Mouse (Mus musculus) embryonic facial prominence, embryonic 15.5 days (tissue): ENCODE results near the gene Naa35. TPM values are rescaled to one million over a fixed set of nuclear protein-coding genes. Genes with fewer than 3 reads are reported as not detected.

Experiments used
- ATAC-seq: fragments of 200-750 bp; cut with Nextera tagmentation; 2 replicates; pipeline ENCODE4 v1.8.0; 2017; ENCODE audit warnings: low read depth, moderate TSS enrichment; ENCODE audit not compliant: insufficient number of reproducible peaks, low FRiP score, low TSS enrichment
- H3K27ac ChIP-seq: fragments of 300-500 bp; sonication (generic); replicated peaks from 2 replicates; pipeline ENCODE4 v1.5.1; 2015; ENCODE audit warnings: mild to moderate bottlenecking, inconsistent platforms
- H3K27me3 ChIP-seq: fragments of 300-500 bp; sonication (generic); 2 replicates; pipeline ENCODE4 v1.6.1; 2015; ENCODE audit warnings: inconsistent platforms
- H3K36me3 ChIP-seq: fragments of 300-500 bp; sonication (generic); 2 replicates; pipeline ENCODE4 v1.6.1; 2015; ENCODE audit warnings: mild to moderate bottlenecking, inconsistent platforms
- H3K4me1 ChIP-seq: fragments of 300-500 bp; sonication (generic); 2 replicates; pipeline ENCODE4 v1.6.1; 2015; ENCODE audit warnings: inconsistent platforms
- H3K4me2 ChIP-seq: fragments of 300-500 bp; sonication (generic); replicated peaks from 2 replicates; pipeline ENCODE4 v1.6.1; 2015; ENCODE audit warnings: mild to moderate bottlenecking, inconsistent platforms
- H3K4me3 ChIP-seq: fragments of 300-500 bp; sonication (generic); replicated peaks from 2 replicates; pipeline ENCODE4 v1.5.1; 2015; ENCODE audit warnings: mild to moderate bottlenecking, inconsistent platforms
- H3K9ac ChIP-seq: fragments of 300-500 bp; sonication (generic); 2 replicates; pipeline ENCODE4 v1.6.1; 2015; ENCODE audit warnings: inconsistent platforms
- H3K9me3 ChIP-seq: fragments of 300-500 bp; sonication (generic); replicated peaks from 2 replicates; pipeline ENCODE4 v1.6.1; 2016; ENCODE audit warnings: inconsistent platforms
- WGBS: fragments of 180-500 bp; shearing (Covaris S2); methylation state at CpG from one replicate; pipeline ENCODE4 v1.1.7; 2015; 5-methylcytosine and 5-hydroxymethylcytosine counted together
- polyA plus RNA-seq: library from polyadenylated mRNA; unstranded; fragments of >200 nt; fragmentation: Nextera tagmentation; extraction: Ambion mirVana; gene quantifications from 2 replicates; pipeline ENCODE4 v1.2.1, GENCODE M21; 2015

Naa35 gene
- polyA plus RNA-seq: 74.7 and 92.9 TPM in 2 replicates

GRCm38 (mm10) chr13:59584947-59585647 is at the start of gene Naa35, which contains the start of gene Agtpbp1:
TSS of gene Naa35 (plus strand) at chr13:59585259.
TSS of gene Agtpbp1 (minus strand) at chr13:59585227.
- Histone ChIP-seq H3K4me2 (peak within 1 kb of the TSS; percentile 83), H3K27ac (peak within 1 kb of the TSS; percentile 74), H3K4me3 (peak within 1 kb of the TSS; percentile 89), H3K27me3 (no peaks in the 10 kb centered on the region), H3K4me1 (peaks cover 26% of the 10 kb centered on the region), H3K36me3 (peaks cover 19% of the 10 kb centered on the region), H3K9me3 (no peaks in the 10 kb centered on the region), H3K9ac (peak within 1 kb of the TSS; percentile 86)
- ATAC-seq: peak; percentile 99
- WGBS: under 1% methylated on average over 78 of the region's 83 CpGs

- WGBS: 83% methylated on average over 6 of the region's 6 CpGs
Observed at GRCm38 (mm10) chr13:59535746-59536145, 49.3 kb upstream of the Naa35 start.

GRCm38 (mm10) chr13:59536631-59537030 is 48.4 kb upstream of the Naa35 start:
- Histone ChIP-seq H3K4me1 (no peaks in the 10 kb centered on the region), H3K4me3 (no peak overlapping the region), H3K27me3 (no peaks in the 10 kb centered on the region), H3K27ac (no peak overlapping the region), H3K36me3 (no peaks in the 10 kb centered on the region; the same call in 1 of the 2 replicates), H3K9me3 (no peaks in the 10 kb centered on the region), H3K4me2 (no peak overlapping the region), H3K9ac (no peak overlapping the region)
- ATAC-seq: no peak
- 80% methylated on average over 2 of the region's 2 CpGs for WGBS

More at GRCm38 (mm10) chr13:59535746-59536145, 49.3 kb upstream of the Naa35 start:
- Histone ChIP-seq H3K4me2 (no peak overlapping the region), H3K4me1 (no peaks in the 10 kb centered on the region), H3K9me3 (no peaks in the 10 kb centered on the region), H3K9ac (no peak overlapping the region), H3K27ac (no peak overlapping the region), H3K36me3 (no peaks in the 10 kb centered on the region; the same call in 1 of the 2 replicates), H3K4me3 (no peak overlapping the region), H3K27me3 (no peaks in the 10 kb centered on the region)
- no peak for ATAC-seq

GRCm38 (mm10) chr13:59538661-59539060 is 46.4 kb upstream of the Naa35 start:
- H3K4me2 ChIP-seq: no peak overlapping the region
- 93% methylated on average over 5 of the region's 5 CpGs for WGBS

GRCm38 (mm10) chr13:59540030-59540429 is 45.0 kb upstream of the Naa35 start:
- Histone ChIP-seq H3K27me3 (no peaks in the 10 kb centered on the region), H3K4me3 (no peak overlapping the region), H3K4me2 (no peak overlapping the region), H3K9me3 (no peaks in the 10 kb centered on the region), H3K36me3 (no peaks in the 10 kb centered on the region), H3K9ac (no peak overlapping the region), H3K4me1 (peaks cover 7% of the 10 kb centered on the region; the same call in 1 of the 2 replicates), H3K27ac (no peak overlapping the region)
- 86% methylated on average over 5 of the region's 5 CpGs for WGBS
- no peak for ATAC-seq

More at GRCm38 (mm10) chr13:59538661-59539060, 46.4 kb upstream of the Naa35 start:
- H3K27ac ChIP-seq: no peak overlapping the region
- no peaks in the 10 kb centered on the region for H3K36me3 ChIP-seq
- no peaks in the 10 kb centered on the region for H3K4me1 ChIP-seq
- H3K9me3 ChIP-seq: no peaks in the 10 kb centered on the region
- no peaks in the 10 kb centered on the region for H3K27me3 ChIP-seq
- no peak for ATAC-seq
- H3K9ac ChIP-seq: no peak overlapping the region
- no peak overlapping the region for H3K4me3 ChIP-seq

GRCm38 (mm10) chr13:59542411-59542810 is 42.6 kb upstream of the Naa35 start:
- no peak overlapping the region for H3K4me2 ChIP-seq
- ATAC-seq: no peak
- H3K27ac ChIP-seq: no peak overlapping the region
- peaks cover 21% of the 10 kb centered on the region for H3K4me1 ChIP-seq
- H3K9ac ChIP-seq: no peak overlapping the region
- no peaks in the 10 kb centered on the region for H3K36me3 ChIP-seq
- H3K27me3 ChIP-seq: no peaks in the 10 kb centered on the region
- no peaks in the 10 kb centered on the region for H3K9me3 ChIP-seq
- 87% methylated on average over 10 of the region's 10 CpGs for WGBS
- H3K4me3 ChIP-seq: no peak overlapping the region

GRCm38 (mm10) chr13:59547091-59547490 is 38.0 kb upstream of the Naa35 start:
- H3K4me2 ChIP-seq: no peak overlapping the region
- peaks cover 34% of the 10 kb centered on the region for H3K4me1 ChIP-seq
- WGBS: 72% methylated on average over 2 of the region's 2 CpGs
- no peaks in the 10 kb centered on the region for H3K9me3 ChIP-seq
- no peaks in the 10 kb centered on the region for H3K27me3 ChIP-seq
- H3K4me3 ChIP-seq: no peak overlapping the region
- H3K9ac ChIP-seq: no peak overlapping the region
- no peak for ATAC-seq
- H3K36me3 ChIP-seq: no peaks in the 10 kb centered on the region
- H3K27ac ChIP-seq: no peak overlapping the region

GRCm38 (mm10) chr13:59547716-59548115 is 37.3 kb upstream of the Naa35 start:
- no peak for ATAC-seq
- H3K27ac ChIP-seq: peak overlapping the region; percentile 25; the same call in 1 of the 2 replicates
- no peak overlapping the region for H3K4me3 ChIP-seq
- WGBS: 48% methylated on average over 4 of the region's 4 CpGs
- no peaks in the 10 kb centered on the region for H3K36me3 ChIP-seq
- no peak overlapping the region for H3K4me2 ChIP-seq
- H3K9ac ChIP-seq: no peak overlapping the region
- no peaks in the 10 kb centered on the region for H3K27me3 ChIP-seq
- H3K9me3 ChIP-seq: no peaks in the 10 kb centered on the region
- H3K4me1 ChIP-seq: peaks cover 34% of the 10 kb centered on the region

- Histone ChIP-seq H3K27me3 (no peaks in the 10 kb centered on the region), H3K9ac (no peak overlapping the region), H3K27ac (no peak overlapping the region), H3K4me2 (no peak overlapping the region), H3K4me3 (no peak overlapping the region), H3K4me1 (peaks cover 34% of the 10 kb centered on the region), H3K36me3 (no peaks in the 10 kb centered on the region), H3K9me3 (no peaks in the 10 kb centered on the region)
- no peak for ATAC-seq
- 70% methylated on average over 1 of the region's 1 CpGs for WGBS
Observed at GRCm38 (mm10) chr13:59549318-59549798, 35.7 kb upstream of the Naa35 start.

- no peaks in the 10 kb centered on the region for H3K27me3 ChIP-seq
- no peaks in the 10 kb centered on the region for H3K36me3 ChIP-seq
- WGBS: 53% methylated on average over 5 of the region's 5 CpGs
- ATAC-seq: no peak
- no peak overlapping the region for H3K4me2 ChIP-seq
- H3K4me1 ChIP-seq: peaks cover 29% of the 10 kb centered on the region
- no peak overlapping the region; the same call in 1 of the 2 replicates for H3K27ac ChIP-seq
- no peak overlapping the region for H3K4me3 ChIP-seq
- no peaks in the 10 kb centered on the region for H3K9me3 ChIP-seq
- no peak overlapping the region for H3K9ac ChIP-seq
Observed at GRCm38 (mm10) chr13:59552286-59552685, 32.8 kb upstream of the Naa35 start.

GRCm38 (mm10) chr13:59552751-59553150 is 32.3 kb upstream of the Naa35 start:
- Histone ChIP-seq H3K4me2 (no peak overlapping the region), H3K36me3 (no peaks in the 10 kb centered on the region), H3K9ac (no peak overlapping the region), H3K4me3 (no peak overlapping the region), H3K4me1 (peaks cover 27% of the 10 kb centered on the region), H3K27ac (no peak overlapping the region), H3K27me3 (no peaks in the 10 kb centered on the region), H3K9me3 (no peaks in the 10 kb centered on the region)
- WGBS: 71% methylated on average over 2 of the region's 2 CpGs
- no peak for ATAC-seq
